Mouse (Mus musculus): Measurements from ENCODE around the gene Tead1.

DNA sequence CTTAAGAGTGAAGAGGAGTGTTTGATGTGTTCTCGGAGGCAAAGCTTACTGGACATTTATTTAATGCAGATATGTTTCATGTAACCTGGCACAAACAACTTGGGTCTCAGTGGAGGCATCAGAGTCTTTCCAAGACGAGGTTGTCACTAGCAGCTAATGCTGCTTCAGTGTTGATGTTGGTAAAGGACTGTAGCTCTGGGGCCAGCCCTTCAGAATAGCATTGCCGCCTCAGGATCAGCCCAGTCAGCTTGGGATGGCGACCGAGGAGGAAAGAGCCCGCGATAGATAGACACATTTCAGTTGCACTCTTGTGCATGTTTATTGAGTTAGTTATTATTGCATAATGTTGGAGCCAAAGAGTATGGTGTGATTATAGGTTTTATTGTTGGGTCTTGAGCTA lies 108.2 kb downstream of the Tead1 start:
- no peak for TF ChIP-seq EP300 (IDR thresholded peaks at IDR 0.05; ENCODE audit: insufficient read depth, low read depth, low read length)
- no peak for TF ChIP-seq CTCF (IDR thresholded peaks at IDR 0.05)
- no peak for TF ChIP-seq POLR2A (IDR thresholded peaks at IDR 0.05; ENCODE audit: insufficient read depth, low read depth, low read length)

Data from heart, adult 2 months (tissue).